Mouse (Mus musculus) C2C12 (cell line): Measurements from ENCODE around the gene Tpr.

Source experiments
- CEBPB ChIP-seq: IDR thresholded peaks from one replicate; pipeline ENCODE4 v1.6.1; 2011; ENCODE audit warnings: low read depth, mild to moderate bottlenecking, control low read depth, moderate library complexity
- CTCF ChIP-seq: IDR thresholded peaks from one replicate; pipeline ENCODE4 v1.5.1; 2011; ENCODE audit not compliant: control insufficient read depth, insufficient read depth, insufficient read length
- FOSL1 ChIP-seq: IDR thresholded peaks from one replicate; pipeline ENCODE4 v1.8.0; 2011; ENCODE audit warnings: mild to moderate bottlenecking, low read length; ENCODE audit not compliant: poor library complexity, insufficient read depth, severe bottlenecking
- MAX ChIP-seq: IDR thresholded peaks from one replicate; pipeline ENCODE4 v1.6.1; 2011; ENCODE audit warnings: mild to moderate bottlenecking, control low read depth
- MYOD1 ChIP-seq: IDR thresholded peaks from one replicate; pipeline ENCODE4 v1.6.1; 2011; ENCODE audit warnings: low read depth; ENCODE audit not compliant: control insufficient read depth, insufficient read length
- MYOG ChIP-seq: IDR thresholded peaks from one replicate; pipeline ENCODE4 v1.6.1; 2011; ENCODE audit not compliant: control insufficient read depth, insufficient read length; ENCODE audit errors: extremely low read depth
- USF1 ChIP-seq: IDR thresholded peaks from one replicate; pipeline ENCODE4 v1.6.1; 2011; ENCODE audit warnings: low read depth, mild to moderate bottlenecking, control low read depth, moderate library complexity

DNA sequence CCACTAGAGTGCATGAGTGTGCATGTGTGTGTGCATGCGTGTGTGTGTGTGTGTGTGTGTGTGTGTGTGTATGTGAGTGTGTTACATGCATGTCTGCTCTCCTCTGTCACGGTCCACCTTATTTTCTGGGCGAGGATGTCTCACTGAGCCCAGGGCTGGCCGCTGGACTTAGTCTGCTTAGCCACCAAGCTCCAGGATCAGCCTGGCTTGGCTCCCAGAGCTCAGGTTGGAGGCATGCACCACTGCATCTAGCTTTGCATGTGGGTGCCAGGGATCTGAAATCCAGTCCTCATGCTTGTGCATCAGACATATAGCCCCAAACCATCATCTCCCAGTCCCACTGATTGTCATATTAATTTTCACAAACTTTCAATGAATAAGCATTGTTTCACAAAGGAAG lies 71.1 kb downstream of the Tpr start:
- TF ChIP-seq CTCF: no peak
- TF ChIP-seq MYOG: no peak
- TF ChIP-seq MAX: no peak
- no peak for TF ChIP-seq USF1
- TF ChIP-seq CEBPB: no peak
- TF ChIP-seq MYOD1: no peak
- no peak for TF ChIP-seq FOSL1
